Mouse (Mus musculus) c-Kit-positive CD71-negative TER-119-negative erythroid progenitor cells, embryonic 14.5 days (primary cell): ENCODE measurements around the gene Rdh19.

Experiments used
- DNase-seq: peaks from one replicate; pipeline ENCODE4 v3.0.0-alpha.2; 2013; ENCODE audit warnings: low read depth

Gene Rdh19

DNA sequence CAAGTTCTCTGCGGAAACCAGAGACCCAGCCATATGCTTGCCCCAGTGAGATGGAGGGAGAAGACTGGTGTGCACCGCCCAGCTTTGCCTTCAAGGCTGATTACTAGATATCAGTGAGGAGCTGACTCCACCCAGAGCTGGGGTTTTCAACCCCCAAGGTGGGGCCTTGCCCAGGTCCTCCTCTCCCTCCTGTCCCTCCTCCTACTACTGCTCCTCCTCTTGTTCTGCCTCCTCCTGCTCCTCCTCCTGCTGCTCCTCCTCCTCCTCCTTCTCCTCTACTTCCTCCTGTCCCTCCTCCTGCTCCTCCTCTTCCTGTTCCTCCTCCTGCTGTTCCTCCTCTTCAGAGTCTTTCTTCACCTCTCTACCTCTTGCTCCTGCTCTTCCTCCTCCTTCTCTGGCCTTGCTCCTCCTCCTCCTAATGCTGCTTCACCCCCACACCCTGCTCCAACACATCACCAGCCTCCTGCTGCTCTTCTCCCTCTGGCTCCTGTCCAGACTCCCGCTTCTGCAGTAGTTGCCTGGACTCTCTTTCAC is 29.5 kb downstream of the Rdh19 start:
- DNase-seq: no peak

DNA sequence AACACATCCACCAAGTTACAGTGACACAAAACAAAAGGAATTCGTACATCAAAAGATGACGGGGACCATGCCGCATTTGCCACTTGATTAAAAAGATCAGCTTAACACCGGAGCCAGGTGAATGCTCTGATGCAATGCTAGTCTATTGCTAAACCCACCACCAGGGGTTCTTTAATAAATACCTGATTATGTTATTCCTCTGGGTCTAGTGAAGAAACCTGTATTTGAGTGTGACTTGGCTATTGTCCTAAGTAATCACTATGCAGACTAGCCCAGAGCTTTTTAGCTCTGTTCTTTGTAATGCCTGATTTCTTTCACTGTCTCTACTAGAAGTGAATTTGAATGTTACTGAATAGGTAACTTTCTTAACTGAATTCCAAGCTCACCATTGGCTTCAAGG is 31.3 kb downstream of the Rdh19 start:
- DNase-seq: no peak

DNA sequence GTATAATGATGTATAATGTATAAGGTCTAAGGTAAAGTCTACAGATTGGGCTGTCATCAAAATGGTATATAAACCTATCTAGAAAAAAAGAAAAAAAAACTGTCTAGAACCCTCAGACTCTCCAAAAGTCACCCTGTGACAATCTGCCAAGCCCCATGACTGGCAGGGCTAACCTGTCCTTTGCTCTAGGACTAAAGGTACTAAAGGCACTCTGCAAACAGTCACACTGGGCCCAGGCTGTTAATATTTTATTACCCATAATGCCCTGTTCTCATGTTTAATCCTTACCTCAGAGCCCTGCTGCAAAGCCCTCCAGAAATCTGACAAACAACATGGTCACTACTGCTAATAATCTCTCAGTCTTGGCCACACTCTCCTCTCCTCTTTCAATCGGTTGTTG is 36.8 kb downstream of the Rdh19 start:
- DNase-seq: no peak

DNA sequence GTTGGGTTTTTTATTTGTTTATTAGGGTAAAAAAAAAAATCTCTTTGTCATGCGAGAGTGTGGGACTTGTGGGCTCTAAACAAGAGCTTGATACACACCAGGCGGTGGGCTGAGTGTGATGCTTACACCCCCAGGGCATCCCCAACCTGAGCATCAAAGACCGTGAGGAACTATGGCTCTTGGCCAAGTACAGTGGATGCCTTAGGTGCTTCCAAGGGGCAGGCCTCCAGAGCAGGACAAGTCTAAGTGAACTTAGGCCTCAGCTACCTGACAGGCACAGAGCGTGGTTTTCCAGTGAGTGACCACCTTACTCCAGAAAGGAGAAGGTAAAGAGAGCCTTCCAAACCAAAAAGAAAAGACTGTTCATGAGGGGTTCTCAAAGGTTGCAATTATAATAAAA is 37.2 kb downstream of the Rdh19 start:
- DNase-seq: no peak

DNA sequence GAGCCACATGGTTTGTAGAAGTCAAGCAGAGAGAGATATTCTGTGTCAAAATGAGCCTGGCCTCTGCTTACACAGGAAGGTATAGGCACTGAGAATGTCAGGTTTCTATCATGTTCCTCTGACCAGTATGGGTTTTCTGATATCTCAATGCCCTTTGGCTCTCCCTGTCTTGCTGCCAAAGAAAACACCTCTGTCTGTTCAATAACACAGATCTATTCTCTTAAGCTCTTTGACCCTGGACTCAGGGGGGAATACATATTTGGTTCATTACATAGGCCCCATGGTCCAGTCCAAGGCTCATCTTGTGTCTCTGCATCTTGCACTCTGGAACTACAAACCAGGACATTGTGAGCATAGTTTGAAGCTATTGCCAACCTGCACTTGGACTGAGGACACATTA is 38.9 kb downstream of the Rdh19 start, which contains the start of gene Rdh7:
Rdh7 (minus strand) TSS at position 213 of the 400 bp plus-strand sequence.
- no peak for DNase-seq

DNA sequence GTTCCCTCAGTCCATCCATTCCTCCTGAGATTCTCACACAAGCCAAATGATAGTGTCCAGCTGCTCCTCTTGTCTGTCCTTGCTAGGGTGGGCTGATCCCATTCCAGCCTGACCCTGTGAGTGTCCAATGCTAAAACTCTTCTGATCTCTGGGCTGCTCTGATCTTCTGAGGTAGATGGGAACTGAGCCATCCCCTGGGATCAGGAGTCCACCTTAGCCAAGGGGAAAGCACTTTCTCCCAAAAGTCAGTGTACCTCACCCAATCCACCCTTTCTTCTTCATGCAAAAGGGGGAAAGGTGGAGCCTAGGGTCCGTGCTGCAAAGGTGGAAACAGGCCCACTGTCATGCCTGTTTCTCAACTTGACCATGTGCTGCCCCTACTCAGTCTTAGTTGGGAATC is 41.8 kb downstream of the Rdh19 start:
- DNase-seq: no peak

DNA sequence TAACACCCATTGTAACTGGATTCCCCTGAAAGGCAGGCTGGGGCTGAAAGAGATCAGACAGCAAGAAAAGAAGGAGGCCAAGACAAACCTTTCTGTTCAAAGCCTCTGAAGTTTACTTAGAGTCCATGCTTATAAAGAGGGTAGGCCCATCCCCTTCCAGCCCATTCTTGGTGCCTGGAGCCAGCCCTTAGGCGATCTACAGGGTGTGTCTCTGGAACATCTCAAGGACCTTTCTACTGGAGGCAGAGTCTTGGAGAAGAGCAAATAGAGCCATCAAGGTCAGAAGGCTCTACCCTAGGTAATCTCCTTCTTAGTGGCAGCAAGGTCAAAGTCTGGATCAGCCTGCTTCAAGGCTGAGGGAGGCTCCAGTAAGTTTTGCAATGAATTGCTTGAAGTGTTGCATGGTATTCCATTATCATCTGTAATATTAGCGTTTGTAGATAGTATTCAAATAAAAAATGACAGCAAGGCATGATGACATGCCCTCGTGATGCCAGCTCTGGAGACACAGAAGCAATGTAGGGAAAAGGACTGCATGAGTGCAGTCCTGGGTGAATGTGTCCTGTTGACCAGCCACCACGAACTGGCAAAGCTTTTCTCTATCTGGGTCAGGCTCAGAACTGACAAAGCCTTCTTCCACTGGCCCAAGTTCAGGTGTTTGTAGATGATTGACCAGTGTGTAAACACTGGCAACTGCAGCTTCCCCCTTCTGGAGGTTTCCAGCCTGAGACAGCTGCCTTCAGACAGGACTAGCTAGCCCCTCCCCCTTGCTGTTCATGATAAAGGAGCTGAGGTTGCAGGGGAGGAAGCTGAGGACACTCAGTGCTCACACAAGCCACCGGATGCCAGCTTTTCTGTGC is 43.7 kb downstream of the Rdh19 start:
- peak; percentile 12 for DNase-seq

DNA sequence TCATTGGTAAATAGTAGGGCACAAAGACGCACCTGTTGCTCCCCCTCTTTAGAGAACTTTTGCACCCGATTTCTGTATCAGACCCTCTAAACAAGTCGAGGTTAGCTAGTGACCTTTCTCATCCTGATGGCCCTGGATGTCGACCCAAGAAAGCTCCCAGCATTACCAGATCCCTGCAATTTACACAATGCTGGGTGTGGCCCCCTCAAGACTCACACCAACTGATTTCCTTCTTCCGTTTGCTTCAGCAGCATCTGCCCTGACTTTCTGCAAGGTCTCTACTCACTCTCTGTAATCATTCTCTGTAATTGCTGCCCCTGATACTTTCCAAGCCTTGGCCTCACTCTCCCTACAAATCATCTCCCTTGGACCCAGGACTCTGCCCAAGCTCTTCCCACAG is 47.0 kb downstream of the Rdh19 start:
- no peak for DNase-seq

DNA sequence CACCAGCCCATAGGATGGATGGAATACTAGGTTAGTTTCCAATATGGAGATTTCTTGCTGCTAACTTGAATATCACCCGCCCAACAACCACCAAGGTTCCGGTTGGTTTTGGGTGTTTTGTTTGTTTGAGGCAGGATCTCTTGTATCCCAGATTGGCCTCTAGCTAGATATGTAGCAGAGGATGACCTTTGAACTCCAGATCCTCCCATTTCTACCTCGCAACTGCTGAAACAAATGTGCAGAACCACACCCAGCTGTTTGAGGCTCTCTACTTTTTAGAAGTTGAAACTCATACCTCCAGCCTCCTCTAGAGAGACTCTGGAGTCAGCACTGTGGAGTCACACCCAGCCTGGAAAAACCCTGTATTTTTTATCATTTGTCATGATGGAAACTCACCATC is 47.8 kb downstream of the Rdh19 start:
- DNase-seq: no peak

DNA sequence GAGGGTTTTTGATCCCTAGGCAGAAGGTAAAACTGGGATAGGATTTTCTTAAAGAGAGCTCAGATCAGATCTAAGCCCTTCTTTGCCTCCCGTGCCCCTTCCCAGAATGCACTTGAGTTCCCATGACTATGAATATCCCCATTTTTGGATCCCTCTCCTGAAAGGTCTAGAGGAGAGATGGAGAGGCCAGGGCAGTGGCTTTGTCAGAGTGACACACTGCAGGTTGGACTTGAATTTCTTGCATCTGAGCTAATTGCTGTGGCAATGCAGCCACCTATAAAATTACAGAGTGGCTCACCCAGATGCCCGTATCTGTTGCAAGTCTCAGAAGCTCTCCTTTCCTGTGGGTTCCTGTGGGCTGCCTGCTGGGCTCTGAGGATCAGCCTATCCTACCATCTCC is 48.5 kb downstream of the Rdh19 start, which contains the start of gene Sdr9c7:
Sdr9c7 (plus strand) TSS at position 301 of the 400 bp plus-strand sequence.
- no peak for DNase-seq

DNA sequence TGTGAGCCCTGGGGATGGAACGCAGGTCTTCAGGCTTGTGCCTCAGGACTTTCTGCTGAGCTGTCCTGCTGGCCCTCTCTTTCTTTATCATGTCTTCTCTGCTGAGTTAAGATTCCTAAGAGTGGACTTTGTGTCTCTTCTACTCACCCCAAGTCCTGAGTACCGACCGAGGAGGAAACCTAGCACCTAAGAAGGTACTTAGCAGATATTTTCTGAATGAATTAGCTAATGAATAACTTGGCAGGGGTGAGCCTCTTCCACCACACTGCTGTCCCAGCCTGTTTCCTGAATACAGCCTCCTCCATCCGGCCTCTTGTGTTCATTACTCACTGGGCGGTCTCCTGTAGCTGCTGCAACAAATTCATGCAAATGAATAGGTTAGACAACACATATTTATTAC is 50.1 kb downstream of the Rdh19 start:
- no peak for DNase-seq

DNA sequence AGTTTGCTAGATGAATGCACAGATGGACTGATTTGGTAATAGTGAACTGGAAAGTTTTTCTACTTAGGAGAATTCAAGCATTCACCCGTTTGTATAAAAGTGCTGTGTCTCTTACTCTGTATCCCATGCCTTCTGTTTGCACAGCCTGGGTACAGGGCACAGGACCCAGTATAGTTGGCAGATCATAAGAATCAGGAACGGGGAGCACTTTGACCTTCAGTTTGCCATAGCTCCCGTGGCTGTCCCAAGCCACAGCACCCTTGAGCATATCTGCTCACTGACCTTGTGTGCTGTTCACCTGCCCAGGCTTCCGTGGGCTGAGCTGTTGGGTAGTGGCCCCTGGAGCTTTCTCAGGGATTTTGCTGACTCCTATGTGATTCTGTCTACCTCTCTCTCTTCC is 52.0 kb downstream of the Rdh19 start:
- DNase-seq: no peak

DNA sequence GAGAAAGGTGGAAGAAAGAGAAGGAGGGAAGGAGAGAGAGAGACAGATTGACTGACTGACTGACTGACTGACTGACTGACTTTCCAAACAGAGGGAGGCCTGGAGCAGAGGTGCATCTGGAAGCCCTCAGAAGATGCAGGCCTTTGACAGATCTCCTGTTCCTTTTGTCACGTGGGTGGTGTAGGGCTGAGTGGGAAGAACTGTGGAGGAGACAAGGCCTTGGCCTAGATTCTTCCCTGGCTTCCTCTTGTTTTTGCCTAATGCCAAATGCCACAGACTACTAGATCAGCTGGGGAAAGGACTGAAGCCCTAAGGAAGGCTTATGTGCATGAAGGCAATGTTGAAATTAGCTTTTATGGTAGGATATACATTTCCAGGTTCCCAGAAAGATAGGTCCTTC is 53.4 kb downstream of the Rdh19 start:
- DNase-seq: no peak

DNA sequence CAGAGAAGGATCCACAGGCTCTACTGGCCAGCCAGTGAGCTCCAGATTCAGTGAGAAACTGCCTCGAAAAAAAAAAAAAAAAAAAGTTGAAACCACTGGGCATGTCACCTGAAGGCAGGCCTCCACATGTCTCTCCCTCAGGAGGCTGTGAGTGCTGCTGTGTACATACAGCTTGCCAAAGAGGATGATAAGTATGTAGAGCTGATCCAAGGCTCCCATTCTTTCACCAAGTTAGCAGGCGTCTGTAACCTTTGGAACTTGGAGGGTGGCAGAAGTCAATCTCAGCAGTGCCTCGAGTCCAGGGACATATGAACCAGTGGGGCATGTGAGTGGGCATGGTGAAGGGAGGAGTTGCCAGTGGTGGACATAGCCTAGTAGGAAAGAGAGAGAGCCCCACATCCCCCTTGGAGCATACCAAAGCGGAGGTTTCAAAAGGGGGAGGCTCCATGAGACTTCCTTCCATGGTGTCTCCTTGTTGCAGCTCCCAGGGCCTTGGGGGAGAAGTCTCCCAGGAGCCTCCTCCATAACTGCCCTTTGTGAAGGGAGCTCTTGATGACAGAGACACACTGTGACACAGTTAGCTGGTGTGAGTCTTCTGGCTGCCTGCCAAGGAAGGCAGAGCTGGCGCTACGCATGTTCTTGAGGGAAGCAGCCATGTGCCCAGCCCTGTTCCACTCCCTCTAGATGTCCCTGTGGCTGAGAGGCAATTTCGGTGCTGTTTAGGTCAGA is 55.2 kb downstream of the Rdh19 start:
- DNase-seq: no peak

DNA sequence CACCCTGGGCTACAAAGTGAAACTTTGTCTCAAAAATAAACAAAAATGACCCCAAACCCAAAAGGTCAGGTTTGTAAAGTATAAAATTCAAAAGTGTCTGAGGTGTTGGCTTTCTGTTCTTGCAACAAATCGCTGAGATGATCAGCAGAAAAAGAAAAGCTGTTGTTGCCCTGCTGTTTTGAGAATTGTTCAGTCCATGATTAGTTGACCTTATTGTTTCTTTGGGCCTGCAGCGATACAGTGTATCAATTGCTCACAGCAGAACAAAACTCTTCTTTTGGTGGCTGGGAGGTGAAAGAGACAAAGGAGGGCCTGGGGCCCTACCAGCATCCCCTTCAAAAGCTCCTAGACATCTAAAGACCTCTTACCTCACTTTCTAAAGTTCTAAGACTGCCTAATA is 56.4 kb downstream of the Rdh19 start:
- DNase-seq: no peak

DNA sequence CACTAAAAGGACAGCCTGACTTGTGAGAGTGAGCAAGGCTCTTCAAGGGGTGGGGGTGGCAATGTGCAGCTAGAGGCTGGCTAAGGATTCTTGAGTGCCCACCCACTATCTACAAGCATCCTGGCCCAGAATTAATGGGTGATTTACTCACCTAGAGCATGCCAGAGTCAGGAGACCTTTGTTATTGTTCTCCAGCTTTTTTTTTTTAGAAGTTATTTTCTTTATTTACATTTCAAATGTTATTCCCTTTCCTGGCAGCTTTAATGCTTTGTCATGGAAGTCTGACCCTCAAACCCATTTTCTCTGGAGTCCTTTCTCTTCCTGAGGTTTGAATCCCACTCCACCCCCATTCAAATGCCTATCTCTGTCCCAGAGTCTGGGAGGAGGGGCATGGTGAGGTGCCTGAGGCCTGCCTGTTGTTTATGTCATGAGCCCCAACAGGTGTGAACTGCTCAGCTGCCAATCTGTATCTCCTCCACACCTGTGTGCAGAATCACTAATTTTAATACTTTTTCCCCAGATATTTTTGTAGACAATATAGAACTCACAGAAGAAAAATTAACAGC is 57.7 kb downstream of the Rdh19 start:
- no peak for DNase-seq
